Mouse (Mus musculus): Measurements from ENCODE around the gene Snx15.

GRCm38 (mm10) chr19:6140374-6140677, 12.2 kb upstream of the Snx15 start:
- TF ChIP-seq CTCF (IDR thresholded peaks at IDR 0.05; ENCODE audit: low read depth, low read length) (no peak), GATA2 (IDR thresholded peaks at IDR 0.05; ENCODE audit: borderline replicate concordance, low read depth, low read length) (no peak), GATA1 (IDR thresholded peaks at IDR 0.05; ENCODE audit: borderline replicate concordance, low read length) (no peak)
